Mouse (Mus musculus): ENCODE results near the gene Gm28635.

- TF ChIP-seq CTCF (conservative IDR thresholded peaks at IDR 0.05 in 1 of 2, IDR thresholded peaks at IDR 0.05 in 1 of 2; ENCODE audit: low read depth in 2 of 2, low read length in 2 of 2) (no peak), POLR2A (IDR thresholded peaks at IDR 0.05; ENCODE audit: low read depth, low read length) (no peak), MAZ (IDR thresholded peaks at IDR 0.05; ENCODE audit: low read depth, low read length) (no peak), HCFC1 (IDR thresholded peaks at IDR 0.05; ENCODE audit: low read depth, low read length) (no peak), ELF1 (IDR thresholded peaks at IDR 0.05; ENCODE audit: low read depth, low read length) (no peak), NELFE (IDR thresholded peaks at IDR 0.05; ENCODE audit: low read depth, low read length) (no peak), EP300 (IDR thresholded peaks at IDR 0.05; ENCODE audit: low read length) (no peak), SIN3A (IDR thresholded peaks at IDR 0.05; ENCODE audit: low read length) (no peak), POLR2AphosphoS2 (IDR thresholded peaks at IDR 0.05; ENCODE audit: low read depth, low read length) (no peak), USF1 (IDR thresholded peaks at IDR 0.05; ENCODE audit: low read depth, low read length) (no peak), BHLHE40 (IDR thresholded peaks at IDR 0.05; ENCODE audit: low read depth, low read length) (no peak), CHD1 (IDR thresholded peaks at IDR 0.05; ENCODE audit: low read depth, low read length) (no peak), MAX (IDR thresholded peaks at IDR 0.05; ENCODE audit: low read length) (no peak)
Measured at GRCm38 (mm10) chr2:84649674-84650073, 28.2 kb downstream of the Gm28635 start.

Measured in CH12.LX (cell line).